12 mouse cellular contexts compared by ENCODE assay signal in genomic region chr1:160306866-160307616, GRCm38 (mm10).
A peak's percentile ranks its signal among the peaks of the same experiment; 100 is the strongest.
DNase-seq lines count a peak whose midpoint lies in the region; ATAC-seq and TF ChIP-seq lines count a peak whose summit lies in the region.
"Had no signal": no experiment of that assay in that cellular context is flagged by ENCODE, and none has a peak within 500 bp of the region (broad histone marks: within the 10 kb centered on the region; RNA-seq: fewer than 3 reads in every experiment).

No protein-coding gene starts in this region.

- no peak overlapping the region for H3K4me3 ChIP-seq in lung, embryonic 14.5 days (ENCODE audit: low read depth, low read length)
- no peak overlapping the region for H3K4me3 ChIP-seq in forebrain, embryonic 15.5 days
- H3K4me3 ChIP-seq: hindbrain, embryonic 15.5 days; midbrain, embryonic 13.5 days had no signal

- no peaks in the 10 kb centered on the region for H3K36me3 ChIP-seq in lung, embryonic 14.5 days (ENCODE audit: insufficient read depth)
- H3K36me3 ChIP-seq in forebrain, embryonic 15.5 days: no peaks in the 10 kb centered on the region
- H3K36me3 ChIP-seq: hindbrain, embryonic 15.5 days; midbrain, embryonic 13.5 days had no signal

- DNase-seq in lung, embryonic 14.5 days: peak; percentile 9
- DNase-seq in lung, postnatal 14 days: no peak
- DNase-seq in induced T-regulatory cell, adult 2 months (ENCODE audit: low read depth): peak; percentile 72
- peak; percentile 67 for DNase-seq in thymus, postnatal 10 days (ENCODE audit: low spot score in 2 of 2)
- no peak for DNase-seq in kidney, postnatal 10 days
- DNase-seq in right cerebral cortex, adult 18-20 months: no peak
- DNase-seq: gastrocnemius, postnatal 10 days; right cerebral cortex, postnatal 4 days had no signal

- TF ChIP-seq CTCF in lung, embryonic 14.5 days (IDR thresholded peaks at IDR 0.05; ENCODE audit: low read depth): no peak

- H3K9me3 ChIP-seq in lung, embryonic 14.5 days (ENCODE audit: low read depth, low read length): no peaks in the 10 kb centered on the region
- H3K9me3 ChIP-seq in forebrain, embryonic 15.5 days: no peaks in the 10 kb centered on the region
- H3K9me3 ChIP-seq: hindbrain, embryonic 15.5 days; midbrain, embryonic 13.5 days had no signal

- H3K9ac ChIP-seq in lung, embryonic 14.5 days: no peak overlapping the region
- no peak overlapping the region for H3K9ac ChIP-seq in forebrain, embryonic 15.5 days (replicated peaks)
- H3K9ac ChIP-seq: hindbrain, embryonic 15.5 days; midbrain, embryonic 13.5 days had no signal

- peaks cover 5% of the 10 kb centered on the region for H3K4me1 ChIP-seq in lung, embryonic 14.5 days (ENCODE audit: insufficient read depth)
- H3K4me1 ChIP-seq in forebrain, embryonic 15.5 days: peaks cover 8% of the 10 kb centered on the region; the same call in 1 of the 2 replicates

- WGBS in lung, embryonic 14.5 days: 33% methylated on average over 10 of the region's 10 CpGs
- 77% methylated on average over 10 of the region's 10 CpGs for WGBS in forebrain, embryonic 15.5 days

- H3K27me3 ChIP-seq in lung, embryonic 14.5 days (ENCODE audit: insufficient read depth, low read length): no peaks in the 10 kb centered on the region
- no peaks in the 10 kb centered on the region for H3K27me3 ChIP-seq in forebrain, embryonic 15.5 days
- H3K27me3 ChIP-seq: hindbrain, embryonic 15.5 days; midbrain, embryonic 13.5 days had no signal

- ATAC-seq in lung, embryonic 14.5 days (ENCODE audit: insufficient read depth): peak; percentile 40; the same call in 1 of the 2 replicates
- ATAC-seq in megakaryocyte, adult 5-6 weeks (ENCODE audit: poor library complexity, severe bottlenecking): peak; percentile 56
- ATAC-seq in forebrain, embryonic 15.5 days (replicated peaks): no peak
- ATAC-seq: midbrain, embryonic 13.5 days had no signal

- peak overlapping the region; percentile 44 for H3K4me2 ChIP-seq in lung, embryonic 14.5 days
- no peak overlapping the region for H3K4me2 ChIP-seq in forebrain, embryonic 15.5 days (replicated peaks)
- H3K4me2 ChIP-seq: hindbrain, embryonic 15.5 days; midbrain, embryonic 13.5 days had no signal

- peak overlapping the region; percentile 54; the same call in 1 of the 2 replicates for H3K27ac ChIP-seq in lung, embryonic 14.5 days (ENCODE audit: low read depth)
- H3K27ac ChIP-seq in forebrain, embryonic 15.5 days (replicated peaks): no peak overlapping the region
- H3K27ac ChIP-seq: hindbrain, embryonic 15.5 days; midbrain, embryonic 13.5 days had no signal

Comparison
In these comparisons a context has a peak if more than half of its experiments do, and no peak if none do; other contexts are left out.
1. DNase-seq: peak in lung, embryonic 14.5 days (single experiment), induced T-regulatory cell, adult 2 months (single experiment) and thymus, postnatal 10 days (2 of 2); none in lung, postnatal 14 days (single experiment), kidney, postnatal 10 days (single experiment) and right cerebral cortex, adult 18-20 months (single experiment).